Mouse (Mus musculus) kidney, adult 2 months (tissue): ENCODE data around the gene Hcls1.

Experiments used
- CTCF ChIP-seq: fragments of 200-500 bp; conservative IDR thresholded peaks from 2 replicates; pipeline ENCODE4 v1.5.1; 2011; ENCODE audit warnings: low read depth, mild to moderate bottlenecking, control low read depth, low read length, moderate library complexity, mixed read lengths; ENCODE audit not compliant: insufficient read depth, insufficient read length
- POLR2A ChIP-seq: fragments of 200-500 bp; IDR thresholded peaks from one replicate; pipeline ENCODE4 v1.6.1; 2011; ENCODE audit warnings: low read depth, low read length, control low read depth

DNA sequence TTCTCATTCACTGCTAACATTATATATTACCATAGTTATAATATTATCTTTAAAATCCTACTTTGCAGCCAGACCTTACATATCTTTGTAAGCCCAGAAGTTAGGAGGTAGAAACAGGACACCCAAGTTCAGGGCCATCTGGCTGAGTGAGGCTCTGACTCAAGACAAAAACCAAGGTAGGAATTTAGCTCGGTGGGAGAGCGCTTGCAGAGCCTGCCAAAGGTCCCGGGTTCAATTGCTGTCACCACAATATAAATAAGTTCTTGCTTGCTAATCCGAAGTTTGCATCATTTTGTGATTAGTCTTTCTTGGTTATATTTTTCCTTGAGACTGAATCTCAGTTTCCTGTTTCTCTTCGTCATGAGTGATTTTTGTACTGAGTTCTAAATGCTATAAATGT is 31.6 kb upstream of the Hcls1 start:
- TF ChIP-seq CTCF (no peak), POLR2A (no peak)
